Mouse (Mus musculus) ES-Bruce4 (cell line): ENCODE results near the gene Cacna2d3. TPM values are rescaled to one million over a fixed set of nuclear protein-coding genes. Genes with fewer than 3 reads are reported as not detected.

ENCODE experiments used
- H3K27ac ChIP-seq: 2 replicates; pipeline ENCODE4 v1.5.1; 2012; ENCODE audit warnings: low read length, inconsistent platforms; ENCODE audit not compliant: insufficient read depth
- H3K27me3 ChIP-seq: 2 replicates; pipeline ENCODE4 v1.6.1; 2012; ENCODE audit warnings: mild to moderate bottlenecking, low read length, inconsistent platforms; ENCODE audit not compliant: control insufficient read depth, poor library complexity, insufficient read depth, severe bottlenecking
- H3K36me3 ChIP-seq: 2 replicates; pipeline ENCODE4 v1.6.1; 2012; ENCODE audit warnings: inconsistent platforms, mild to moderate bottlenecking, low read length, moderate library complexity; ENCODE audit not compliant: control insufficient read depth, poor library complexity, insufficient read depth, severe bottlenecking
- H3K4me1 ChIP-seq: one replicate; pipeline ENCODE4 v1.8.1; 2011; ENCODE audit warnings: low read length; ENCODE audit not compliant: control insufficient read depth, insufficient read depth
- H3K4me3 ChIP-seq: 2 replicates; pipeline ENCODE4 v1.5.1; 2011; ENCODE audit warnings: low read depth, mild to moderate bottlenecking, low read length
- H3K9ac ChIP-seq: 2 replicates; pipeline ENCODE4 v1.6.1; 2012; ENCODE audit warnings: low read depth, mild to moderate bottlenecking, inconsistent platforms; ENCODE audit not compliant: poor library complexity, severe bottlenecking
- H3K9me3 ChIP-seq: replicated peaks from 2 replicates; pipeline ENCODE4 v1.6.1; 2012; ENCODE audit warnings: mild to moderate bottlenecking, low read length, inconsistent platforms; ENCODE audit not compliant: control insufficient read depth, poor library complexity, insufficient read depth, severe bottlenecking
- CTCF ChIP-seq: IDR thresholded peaks from one replicate; pipeline ENCODE4 v1.8.1; 2011; ENCODE audit warnings: low read depth, low read length
- EP300 ChIP-seq: IDR thresholded peaks from 2 replicates; pipeline ENCODE4 v1.6.1; 2011; ENCODE audit warnings: low read depth, low read length; ENCODE audit not compliant: insufficient read depth
- POLR2A ChIP-seq: IDR thresholded peaks from one replicate; pipeline ENCODE4 v1.8.1; 2011; ENCODE audit warnings: low read length; ENCODE audit not compliant: insufficient read depth
- polyA plus RNA-seq: library from polyadenylated mRNA; stranded (reverse); fragments of >200 nt; gene quantifications from 2 replicates; pipeline ENCODE4 v1.2.4, GENCODE M21; 2011; ENCODE audit warnings: low read depth; ENCODE audit not compliant: missing spikeins, insufficient read depth, insufficient read length

Gene Cacna2d3
- polyA plus RNA-seq, 1 experiment: not detected

- H3K4me1 ChIP-seq: peaks cover 2% of the 10 kb centered on the region
- no peak within 1 kb of the TSS for H3K27ac ChIP-seq
- TF ChIP-seq CTCF (no peak), EP300 (no peak), POLR2A (no peak)
Observed at GRCm38 (mm10) chr14:29017883-29018282, 703.8 kb downstream of the Cacna2d3 start, which contains the start of gene Lrtm1. Gene Lrtm1, plus strand, starts transcription at chr14:29018208.

GRCm38 (mm10) chr14:29015896-29016295 lies 705.8 kb downstream of the Cacna2d3 start:
- H3K27ac ChIP-seq: no peak overlapping the region
- TF ChIP-seq EP300: no peak
- no peak for TF ChIP-seq CTCF
- no peak for TF ChIP-seq POLR2A
- H3K36me3 ChIP-seq: no peaks in the 10 kb centered on the region
- H3K4me1 ChIP-seq: peaks cover 2% of the 10 kb centered on the region
- H3K9ac ChIP-seq: no peak overlapping the region
- H3K4me3 ChIP-seq: no peak overlapping the region
- no peaks in the 10 kb centered on the region for H3K27me3 ChIP-seq
- H3K9me3 ChIP-seq: no peaks in the 10 kb centered on the region

More at GRCm38 (mm10) chr14:29017883-29018282, 703.8 kb downstream of the Cacna2d3 start, which contains the start of gene Lrtm1:
- H3K9me3 ChIP-seq: no peaks in the 10 kb centered on the region
- H3K4me3 ChIP-seq: no peak within 1 kb of the TSS
- H3K36me3 ChIP-seq: no peaks in the 10 kb centered on the region
- no peaks in the 10 kb centered on the region for H3K27me3 ChIP-seq
- H3K9ac ChIP-seq: no peak within 1 kb of the TSS

- TF ChIP-seq EP300 (no peak), CTCF (no peak)
- H3K9me3 ChIP-seq: no peaks in the 10 kb centered on the region
- H3K27ac ChIP-seq: no peak overlapping the region
- no peak overlapping the region for H3K4me3 ChIP-seq
- H3K27me3 ChIP-seq: no peaks in the 10 kb centered on the region
- H3K36me3 ChIP-seq: no peaks in the 10 kb centered on the region
- peaks cover 2% of the 10 kb centered on the region for H3K4me1 ChIP-seq
- no peak overlapping the region for H3K9ac ChIP-seq
Observed at GRCm38 (mm10) chr14:29014680-29015079, 707.0 kb downstream of the Cacna2d3 start.

GRCm38 (mm10) chr14:29013161-29013560 lies 708.5 kb downstream of the Cacna2d3 start:
- Histone ChIP-seq H3K36me3 (no peaks in the 10 kb centered on the region), H3K9me3 (no peaks in the 10 kb centered on the region), H3K27ac (no peak overlapping the region), H3K27me3 (no peaks in the 10 kb centered on the region), H3K4me3 (no peak overlapping the region), H3K4me1 (peaks cover 2% of the 10 kb centered on the region), H3K9ac (no peak overlapping the region)
- TF ChIP-seq POLR2A: no peak
- no peak for TF ChIP-seq EP300
- no peak for TF ChIP-seq CTCF

- no peak for TF ChIP-seq POLR2A
- no peak for TF ChIP-seq EP300
- no peak for TF ChIP-seq CTCF
- Histone ChIP-seq H3K9ac (no peak overlapping the region), H3K4me3 (no peak overlapping the region), H3K27ac (no peak overlapping the region), H3K4me1 (no peaks in the 10 kb centered on the region), H3K36me3 (no peaks in the 10 kb centered on the region), H3K9me3 (no peaks in the 10 kb centered on the region), H3K27me3 (no peaks in the 10 kb centered on the region)
Observed at GRCm38 (mm10) chr14:29009644-29010043, 712.0 kb downstream of the Cacna2d3 start.

GRCm38 (mm10) chr14:29005228-29005840 lies 716.3 kb downstream of the Cacna2d3 start:
- no peak for TF ChIP-seq CTCF
- no peak for TF ChIP-seq POLR2A
- TF ChIP-seq EP300: no peak
- H3K4me1 ChIP-seq: no peaks in the 10 kb centered on the region
- H3K9me3 ChIP-seq: no peaks in the 10 kb centered on the region
- H3K27me3 ChIP-seq: no peaks in the 10 kb centered on the region
- H3K4me3 ChIP-seq: no peak overlapping the region
- H3K9ac ChIP-seq: no peak overlapping the region
- no peaks in the 10 kb centered on the region for H3K36me3 ChIP-seq
- no peak overlapping the region for H3K27ac ChIP-seq
